Mouse (Mus musculus) hindbrain, embryonic 13.5 days (tissue): ENCODE results near the gene Kalrn. TPM values are rescaled to one million over a fixed set of nuclear protein-coding genes. Genes with fewer than 3 reads are reported as not detected.

ENCODE experiments used
- ATAC-seq: fragments of 200-750 bp; cut with Nextera tagmentation; 2 replicates; pipeline ENCODE4 v1.8.0; 2017; ENCODE audit warnings: moderate TSS enrichment; ENCODE audit not compliant: low FRiP score
- H3K27ac ChIP-seq: fragments of 300-500 bp; sonication (generic); 2 replicates; pipeline ENCODE4 v1.5.1; 2015; ENCODE audit warnings: inconsistent platforms, mild to moderate bottlenecking, moderate library complexity
- H3K27me3 ChIP-seq: fragments of 300-500 bp; sonication (generic); 2 replicates; pipeline ENCODE4 v1.6.1; 2015; ENCODE audit warnings: mild to moderate bottlenecking, inconsistent platforms
- H3K36me3 ChIP-seq: fragments of 300-500 bp; sonication (generic); 2 replicates; pipeline ENCODE4 v1.6.1; 2015; ENCODE audit warnings: mild to moderate bottlenecking, inconsistent platforms
- H3K4me1 ChIP-seq: fragments of 300-500 bp; sonication (generic); replicated peaks from 2 replicates; pipeline ENCODE4 v1.6.1; 2015; ENCODE audit warnings: inconsistent platforms
- H3K4me2 ChIP-seq: fragments of 300-500 bp; sonication (generic); 2 replicates; pipeline ENCODE4 v1.6.1; 2015; ENCODE audit warnings: inconsistent platforms, mild to moderate bottlenecking, moderate library complexity
- H3K4me3 ChIP-seq: fragments of 300-500 bp; sonication (generic); 2 replicates; pipeline ENCODE4 v1.5.1; 2015; ENCODE audit warnings: mild to moderate bottlenecking, inconsistent platforms
- H3K9ac ChIP-seq: fragments of 300-500 bp; sonication (generic); 2 replicates; pipeline ENCODE4 v1.6.1; 2015; ENCODE audit warnings: mild to moderate bottlenecking, inconsistent platforms
- H3K9me3 ChIP-seq: fragments of 300-500 bp; sonication (generic); 2 replicates; pipeline ENCODE4 v1.6.1; 2016; ENCODE audit warnings: inconsistent platforms
- WGBS: fragments of 180-500 bp; shearing (Covaris S2); methylation state at CpG from one replicate; pipeline ENCODE4 v1.1.7; 2015; 5-methylcytosine and 5-hydroxymethylcytosine counted together
- polyA plus RNA-seq: library from polyadenylated mRNA; unstranded; fragments of >200 nt; fragmentation: Nextera tagmentation; extraction: Ambion mirVana; gene quantifications from 2 replicates; pipeline ENCODE4 v1.2.1, GENCODE M21; 2015

Gene Kalrn
- polyA plus RNA-seq, 1 experiment from 2014 or later = 31.5 TPM

- 37% methylated on average over 12 of the region's 12 CpGs for WGBS
- ATAC-seq = peak; percentile 72
- peak overlapping the region; percentile 30 for H3K4me2 ChIP-seq
- H3K27ac ChIP-seq = peak overlapping the region; percentile 72
- no peak overlapping the region for H3K9ac ChIP-seq
- peaks cover 15% of the 10 kb centered on the region for H3K36me3 ChIP-seq
- H3K4me1 ChIP-seq = peaks cover 47% of the 10 kb centered on the region
- no peaks in the 10 kb centered on the region for H3K27me3 ChIP-seq
- no peak overlapping the region for H3K4me3 ChIP-seq
- H3K9me3 ChIP-seq = no peaks in the 10 kb centered on the region
These were observed 243.9 kb downstream of the Kalrn start for GRCm38 (mm10) chr16:34329431-34329873.

GRCm38 (mm10) chr16:34327890-34328289 is 245.4 kb downstream of the Kalrn start:
- no peak overlapping the region for H3K4me2 ChIP-seq
- peaks cover 52% of the 10 kb centered on the region for H3K4me1 ChIP-seq
- ATAC-seq = no peak
- H3K27ac ChIP-seq = no peak overlapping the region
- H3K27me3 ChIP-seq = no peaks in the 10 kb centered on the region
- H3K9ac ChIP-seq = no peak overlapping the region
- WGBS = 92% methylated on average over 5 of the region's 5 CpGs
- H3K36me3 ChIP-seq = peaks cover 15% of the 10 kb centered on the region
- H3K9me3 ChIP-seq = no peaks in the 10 kb centered on the region
- H3K4me3 ChIP-seq = no peak overlapping the region

GRCm38 (mm10) chr16:34325869-34326268 is 247.5 kb downstream of the Kalrn start:
- no peak overlapping the region for H3K27ac ChIP-seq
- no peak overlapping the region for H3K4me2 ChIP-seq
- H3K9ac ChIP-seq = no peak overlapping the region
- ATAC-seq = no peak
- H3K4me3 ChIP-seq = no peak overlapping the region
- no peaks in the 10 kb centered on the region for H3K9me3 ChIP-seq
- H3K36me3 ChIP-seq = peaks cover 7% of the 10 kb centered on the region; the same call in 1 of the 2 replicates
- H3K27me3 ChIP-seq = no peaks in the 10 kb centered on the region
- WGBS = 91% methylated on average over 3 of the region's 3 CpGs
- H3K4me1 ChIP-seq = peaks cover 47% of the 10 kb centered on the region

- H3K4me3 ChIP-seq = no peak overlapping the region
These were observed 248.2 kb downstream of the Kalrn start for GRCm38 (mm10) chr16:34325161-34325560.

GRCm38 (mm10) chr16:34324735-34325134 is 248.6 kb downstream of the Kalrn start:
- H3K9me3 ChIP-seq = no peaks in the 10 kb centered on the region
- no peak for ATAC-seq
- H3K4me1 ChIP-seq = peaks cover 47% of the 10 kb centered on the region
- no peak overlapping the region for H3K4me2 ChIP-seq
- H3K27me3 ChIP-seq = no peaks in the 10 kb centered on the region
- no peak overlapping the region for H3K9ac ChIP-seq
- H3K27ac ChIP-seq = no peak overlapping the region
- H3K4me3 ChIP-seq = no peak overlapping the region
- WGBS = 51% methylated on average over 3 of the region's 3 CpGs
- H3K36me3 ChIP-seq = peaks cover 7% of the 10 kb centered on the region; the same call in 1 of the 2 replicates

More at GRCm38 (mm10) chr16:34325161-34325560, 248.2 kb downstream of the Kalrn start:
- WGBS = 90% methylated on average over 4 of the region's 4 CpGs
- H3K27me3 ChIP-seq = no peaks in the 10 kb centered on the region
- peaks cover 7% of the 10 kb centered on the region; the same call in 1 of the 2 replicates for H3K36me3 ChIP-seq
- H3K9ac ChIP-seq = no peak overlapping the region
- H3K27ac ChIP-seq = no peak overlapping the region
- ATAC-seq = no peak
- no peak overlapping the region for H3K4me2 ChIP-seq
- H3K4me1 ChIP-seq = peaks cover 47% of the 10 kb centered on the region
- H3K9me3 ChIP-seq = no peaks in the 10 kb centered on the region

- Histone ChIP-seq H3K9ac (no peak overlapping the region), H3K9me3 (no peaks in the 10 kb centered on the region), H3K36me3 (peaks cover 7% of the 10 kb centered on the region; the same call in 1 of the 2 replicates), H3K4me1 (peaks cover 38% of the 10 kb centered on the region), H3K4me2 (no peak overlapping the region), H3K4me3 (no peak overlapping the region), H3K27me3 (0 out of 2 replicates have a peak, but pooled peaks cover 4% of the 10 kb centered on the region), H3K27ac (0 out of 2 replicates have a peak overlapping the region, but pooled peaks have one; percentile 19)
- ATAC-seq = no peak
- WGBS = 92% methylated on average over 1 of the region's 1 CpGs
These were observed 249.8 kb downstream of the Kalrn start for GRCm38 (mm10) chr16:34323496-34323895.

GRCm38 (mm10) chr16:34322546-34322945 is 250.8 kb downstream of the Kalrn start:
- H3K9ac ChIP-seq = no peak overlapping the region
- 0 out of 2 replicates have a peak overlapping the region, but pooled peaks have one; percentile 9 for H3K27ac ChIP-seq
- no peaks in the 10 kb centered on the region for H3K9me3 ChIP-seq
- no peak overlapping the region for H3K4me3 ChIP-seq
- peaks cover 7% of the 10 kb centered on the region; the same call in 1 of the 2 replicates for H3K36me3 ChIP-seq
- WGBS = 25% methylated on average over 4 of the region's 4 CpGs
- peaks cover 39% of the 10 kb centered on the region for H3K4me1 ChIP-seq
- H3K27me3 ChIP-seq = 0 out of 2 replicates have a peak, but pooled peaks cover 4% of the 10 kb centered on the region
- peak; percentile 85 for ATAC-seq
- H3K4me2 ChIP-seq = no peak overlapping the region

GRCm38 (mm10) chr16:34321066-34321790 is 252.1 kb downstream of the Kalrn start:
- Histone ChIP-seq H3K27ac (no peak overlapping the region), H3K4me1 (peaks cover 52% of the 10 kb centered on the region), H3K4me2 (no peak overlapping the region), H3K27me3 (0 out of 2 replicates have a peak, but pooled peaks cover 4% of the 10 kb centered on the region), H3K36me3 (peaks cover 7% of the 10 kb centered on the region; the same call in 1 of the 2 replicates), H3K9ac (no peak overlapping the region), H3K9me3 (no peaks in the 10 kb centered on the region), H3K4me3 (no peak overlapping the region)
- WGBS = 85% methylated on average over 4 of the region's 4 CpGs
- ATAC-seq = no peak

GRCm38 (mm10) chr16:34320023-34320800 is 253.1 kb downstream of the Kalrn start:
- H3K9me3 ChIP-seq = no peaks in the 10 kb centered on the region
- peaks cover 53% of the 10 kb centered on the region for H3K4me1 ChIP-seq
- H3K27ac ChIP-seq = peak overlapping the region; percentile 18; the same call in 1 of the 2 replicates
- no peak overlapping the region for H3K4me3 ChIP-seq
- peaks cover 5% of the 10 kb centered on the region; the same call in 1 of the 2 replicates for H3K36me3 ChIP-seq
- 77% methylated on average over 11 of the region's 11 CpGs for WGBS
- H3K9ac ChIP-seq = no peak overlapping the region
- no peak for ATAC-seq
- H3K27me3 ChIP-seq = 0 out of 2 replicates have a peak, but pooled peaks cover 4% of the 10 kb centered on the region
- no peak overlapping the region for H3K4me2 ChIP-seq

GRCm38 (mm10) chr16:34317110-34317509 is 256.2 kb downstream of the Kalrn start:
- no peak for ATAC-seq
- no peak overlapping the region for H3K9ac ChIP-seq
- peaks cover 4% of the 10 kb centered on the region; the same call in 1 of the 2 replicates for H3K36me3 ChIP-seq
- peak overlapping the region; percentile 67 for H3K27ac ChIP-seq
- H3K9me3 ChIP-seq = no peaks in the 10 kb centered on the region
- H3K4me3 ChIP-seq = no peak overlapping the region
- H3K27me3 ChIP-seq = peaks cover 11% of the 10 kb centered on the region; the same call in 1 of the 2 replicates
- H3K4me1 ChIP-seq = peaks cover 34% of the 10 kb centered on the region
- 27% methylated on average over 3 of the region's 3 CpGs for whole genome bisulfite sequencing
- H3K4me2 ChIP-seq = no peak overlapping the region

- Histone ChIP-seq H3K9me3 (no peaks in the 10 kb centered on the region), H3K27me3 (peaks cover 11% of the 10 kb centered on the region; the same call in 1 of the 2 replicates), H3K36me3 (peaks cover 4% of the 10 kb centered on the region; the same call in 1 of the 2 replicates), H3K4me1 (peaks cover 39% of the 10 kb centered on the region), H3K27ac (peak overlapping the region; percentile 78), H3K9ac (no peak overlapping the region), H3K4me2 (no peak overlapping the region), H3K4me3 (no peak overlapping the region)
- peak; percentile 86 for ATAC-seq
- 34% methylated on average over 10 of the region's 10 CpGs for WGBS
These were observed 257.1 kb downstream of the Kalrn start for GRCm38 (mm10) chr16:34316253-34316652.

GRCm38 (mm10) chr16:34314071-34314470 is 259.3 kb downstream of the Kalrn start:
- Histone ChIP-seq H3K27ac (no peak overlapping the region), H3K9me3 (no peaks in the 10 kb centered on the region), H3K4me1 (peaks cover 25% of the 10 kb centered on the region), H3K4me2 (no peak overlapping the region), H3K4me3 (no peak overlapping the region), H3K9ac (no peak overlapping the region), H3K27me3 (peaks cover 10% of the 10 kb centered on the region; the same call in 1 of the 2 replicates), H3K36me3 (peaks cover 19% of the 10 kb centered on the region)
- ATAC-seq = no peak
- WGBS = 91% methylated on average over 10 of the region's 10 CpGs
